Mouse (Mus musculus) heart, embryonic 10.5 days (tissue): ENCODE measurements around the gene Sf3b3. TPM values are rescaled to one million over a fixed set of nuclear protein-coding genes. Genes with fewer than 3 reads are reported as not detected.

ENCODE experiments used
- DNase-seq: peaks from one replicate; pipeline ENCODE4 v3.0.0-alpha.2; 2017; ENCODE audit warnings: low spot score
- H3K27ac ChIP-seq: fragments of 300-500 bp; sonication (generic); 2 replicates; pipeline ENCODE4 v1.5.1; 2016; ENCODE audit warnings: mild to moderate bottlenecking
- H3K27me3 ChIP-seq: fragments of 300-500 bp; sonication (generic); 2 replicates; pipeline ENCODE4 v1.6.1; 2016; ENCODE audit warnings: mild to moderate bottlenecking; ENCODE audit not compliant: poor library complexity, insufficient read depth, severe bottlenecking
- H3K36me3 ChIP-seq: fragments of 300-500 bp; sonication (generic); 2 replicates; pipeline ENCODE4 v1.6.1; 2016; ENCODE audit warnings: mild to moderate bottlenecking, moderate library complexity
- H3K4me1 ChIP-seq: fragments of 300-500 bp; sonication (generic); 2 replicates; pipeline ENCODE4 v1.6.1; 2016; ENCODE audit warnings: mild to moderate bottlenecking
- H3K4me3 ChIP-seq: fragments of 300-500 bp; sonication (generic); 2 replicates; pipeline ENCODE4 v1.5.1; 2016; ENCODE audit warnings: mild to moderate bottlenecking, moderate library complexity
- H3K9me3 ChIP-seq: fragments of 300-500 bp; sonication (generic); 2 replicates; pipeline ENCODE4 v1.6.1; 2016; ENCODE audit warnings: mild to moderate bottlenecking, moderate library complexity
- WGBS: fragments of 180-500 bp; shearing (Covaris S2); methylation state at CpG from one replicate; pipeline ENCODE4 v1.1.7; 2016; 5-methylcytosine and 5-hydroxymethylcytosine counted together
- polyA plus RNA-seq: library from polyadenylated mRNA; unstranded; fragments of >200 nt; fragmentation: Nextera tagmentation; extraction: Ambion mirVana; gene quantifications from 2 replicates; pipeline ENCODE4 v1.2.1, GENCODE M21; 2016

Sf3b3 gene
- polyA plus RNA-seq, 1 experiment from 2014 or later = 148 TPM

DNA sequence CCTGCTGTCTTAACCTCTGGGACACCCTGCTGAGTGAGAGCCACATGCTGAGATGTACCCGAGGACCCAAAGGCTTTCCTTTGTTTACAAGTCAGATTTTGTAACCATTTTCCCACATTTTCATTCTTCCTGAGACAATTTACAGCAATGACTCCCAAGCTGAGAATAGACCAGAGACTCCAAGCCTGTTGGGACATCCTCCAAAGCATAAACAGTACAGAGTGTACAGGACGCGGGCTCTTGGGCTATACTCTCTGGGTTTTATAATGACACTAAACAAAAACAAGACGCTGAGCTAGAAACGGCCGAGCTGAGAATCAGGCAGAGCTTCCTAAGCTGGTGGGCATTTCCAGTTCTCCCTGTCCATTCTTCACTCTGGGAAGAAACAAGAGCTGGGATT, 71.9 kb downstream of the Sf3b3 start:
- Histone ChIP-seq H3K27me3 (no peaks in the 10 kb centered on the region), H3K9me3 (no peaks in the 10 kb centered on the region), H3K36me3 (no peaks in the 10 kb centered on the region), H3K4me1 (no peaks in the 10 kb centered on the region), H3K27ac (no peak overlapping the region), H3K4me3 (no peak overlapping the region)
- WGBS = 88% methylated on average over 6 of the region's 6 CpGs
- no peak for DNase-seq

DNA sequence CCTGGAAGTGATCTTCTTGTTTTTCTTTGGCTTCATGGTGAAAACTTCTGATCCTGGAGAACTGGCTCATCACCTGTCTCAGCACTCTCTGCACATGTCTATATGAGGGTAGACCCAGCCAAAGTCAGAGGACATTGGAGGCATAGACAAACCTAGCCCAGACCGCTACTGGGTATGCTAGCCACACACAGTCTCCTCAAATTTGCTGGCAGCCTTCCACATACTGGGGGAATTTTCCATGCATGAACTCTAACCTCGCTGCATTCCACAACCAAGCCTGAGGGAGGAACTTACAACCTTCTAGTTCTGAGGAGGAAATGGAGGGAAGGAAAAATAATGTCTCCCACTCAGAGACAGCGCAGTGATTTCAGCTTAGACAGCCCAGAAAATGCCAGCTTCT, 72.5 kb downstream of the Sf3b3 start:
- Histone ChIP-seq H3K4me3 (no peak overlapping the region), H3K9me3 (no peaks in the 10 kb centered on the region), H3K27ac (no peak overlapping the region), H3K36me3 (no peaks in the 10 kb centered on the region), H3K27me3 (no peaks in the 10 kb centered on the region), H3K4me1 (no peaks in the 10 kb centered on the region)
- whole genome bisulfite sequencing = 73% methylated on average over 3 of the region's 3 CpGs
- DNase-seq = no peak

DNA sequence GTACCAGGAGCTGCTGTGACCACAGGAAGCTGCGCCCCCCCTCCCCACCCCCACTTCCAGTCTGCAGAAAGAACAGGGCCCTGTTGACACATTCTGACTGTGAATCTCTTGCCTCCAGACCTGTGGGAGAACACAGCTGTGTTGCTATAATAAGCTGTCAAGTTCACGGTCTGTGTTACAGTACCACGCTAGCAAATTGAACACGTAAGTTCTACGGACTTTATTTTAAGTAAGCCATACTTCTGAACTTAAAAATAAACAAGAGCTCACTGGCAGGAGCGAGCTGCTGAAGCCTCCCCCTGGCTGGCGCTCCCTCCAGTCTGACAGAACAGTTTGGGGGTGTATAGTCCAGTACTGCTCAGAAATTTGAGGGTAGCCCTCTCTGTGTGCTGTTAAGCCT, 74.1 kb downstream of the Sf3b3 start:
- DNase-seq = no peak
- no peak overlapping the region for H3K4me3 ChIP-seq
- no peaks in the 10 kb centered on the region for H3K9me3 ChIP-seq
- 79% methylated on average over 7 of the region's 7 CpGs for WGBS
- no peak overlapping the region for H3K27ac ChIP-seq
- H3K27me3 ChIP-seq = no peaks in the 10 kb centered on the region
- H3K4me1 ChIP-seq = no peaks in the 10 kb centered on the region
- no peaks in the 10 kb centered on the region for H3K36me3 ChIP-seq

DNA sequence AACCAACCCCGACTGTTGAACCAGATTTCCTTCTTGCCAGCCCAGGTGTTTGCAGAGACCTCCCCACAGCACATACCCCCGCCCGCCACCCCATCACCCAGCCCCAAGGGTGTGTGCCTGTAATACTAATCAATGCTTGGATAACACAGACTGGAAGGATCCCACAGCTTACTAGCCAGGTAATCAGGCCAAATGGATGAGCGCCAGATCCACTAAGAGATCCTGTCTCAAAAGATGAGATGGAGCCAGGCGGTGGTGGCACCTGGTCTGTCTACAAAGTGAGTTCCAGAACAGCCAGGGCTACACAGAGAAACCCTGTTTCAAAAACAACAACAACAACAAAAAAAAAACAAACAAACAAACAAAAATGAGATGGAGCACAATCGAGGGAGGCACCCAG, 79.3 kb downstream of the Sf3b3 start:
- Histone ChIP-seq H3K27me3 (no peaks in the 10 kb centered on the region), H3K36me3 (no peaks in the 10 kb centered on the region), H3K27ac (no peak overlapping the region), H3K9me3 (no peaks in the 10 kb centered on the region), H3K4me3 (no peak overlapping the region), H3K4me1 (no peaks in the 10 kb centered on the region)
- WGBS = 84% methylated on average over 6 of the region's 6 CpGs
- DNase-seq = no peak

DNA sequence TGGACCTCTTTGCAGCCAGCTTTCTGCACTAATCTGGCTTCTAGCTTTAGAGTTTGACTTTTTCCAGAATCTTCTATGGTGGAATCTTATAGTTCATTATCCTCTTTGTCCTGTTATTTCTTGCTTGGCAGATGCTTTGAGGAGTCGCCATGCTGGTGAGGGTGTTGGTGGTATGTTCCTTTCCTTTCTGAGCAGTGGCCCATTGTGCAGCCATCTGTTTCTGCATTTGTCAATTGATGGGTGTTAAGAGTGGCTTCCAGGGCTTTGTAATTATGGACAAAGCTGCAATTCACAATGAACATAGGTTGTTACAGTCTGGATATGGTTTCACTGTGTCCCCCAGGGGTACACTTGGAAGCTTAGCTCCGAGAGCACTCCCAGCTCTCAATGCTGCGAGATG, 81.9 kb downstream of the Sf3b3 start:
- peaks cover 10% of the 10 kb centered on the region; the same call in 1 of the 2 replicates for H3K4me1 ChIP-seq
- no peaks in the 10 kb centered on the region for H3K27me3 ChIP-seq
- H3K9me3 ChIP-seq = no peaks in the 10 kb centered on the region
- WGBS = 78% methylated on average over 3 of the region's 3 CpGs
- H3K36me3 ChIP-seq = no peaks in the 10 kb centered on the region
- H3K4me3 ChIP-seq = no peak overlapping the region
- no peak overlapping the region for H3K27ac ChIP-seq
- DNase-seq = no peak

DNA sequence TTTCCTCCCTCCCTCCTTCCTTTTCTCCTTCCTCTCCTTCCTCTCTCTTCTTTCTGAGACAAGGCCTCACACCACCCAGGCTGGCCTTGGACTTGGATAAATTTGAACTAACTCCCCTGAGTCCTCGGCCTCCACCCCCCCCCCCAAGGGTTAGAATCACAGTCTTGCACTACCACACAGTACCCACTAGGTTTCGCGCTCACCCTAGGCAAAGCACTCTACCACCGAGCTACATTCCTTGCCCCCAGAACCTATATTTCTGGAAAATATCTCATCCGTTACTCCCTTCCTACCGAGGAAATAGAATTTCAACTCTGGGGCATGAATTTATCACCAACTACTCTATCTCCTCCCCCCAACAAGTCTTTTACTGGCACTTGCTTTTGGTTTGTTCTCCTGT, 84.6 kb downstream of the Sf3b3 start:
- DNase-seq = no peak
- Histone ChIP-seq H3K27ac (no peak overlapping the region), H3K4me1 (peaks cover 10% of the 10 kb centered on the region; the same call in 1 of the 2 replicates), H3K4me3 (no peak overlapping the region), H3K9me3 (no peaks in the 10 kb centered on the region), H3K36me3 (no peaks in the 10 kb centered on the region), H3K27me3 (no peaks in the 10 kb centered on the region)
- WGBS = 60% methylated on average over 6 of the region's 6 CpGs

DNA sequence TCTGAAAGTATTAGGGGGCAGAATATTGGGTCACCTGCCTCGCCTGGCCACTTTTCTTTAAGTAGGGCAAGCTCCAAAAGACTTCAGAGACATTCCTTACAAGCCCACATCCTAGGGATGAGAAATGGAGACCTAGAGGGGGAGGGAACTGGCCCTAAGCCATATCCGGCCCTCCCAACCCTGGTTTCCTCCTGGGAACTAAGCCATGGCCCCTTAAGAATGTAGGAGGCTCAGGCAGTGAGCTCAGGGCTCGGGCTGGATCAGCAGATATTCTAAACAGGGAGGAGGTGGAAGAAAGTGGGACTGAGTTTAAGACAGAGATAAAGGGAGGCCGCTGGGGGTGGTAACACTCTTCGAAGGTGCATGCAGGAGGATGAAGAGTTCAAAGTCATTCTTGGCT, 85.4 kb downstream of the Sf3b3 start:
- H3K36me3 ChIP-seq = no peaks in the 10 kb centered on the region
- H3K27me3 ChIP-seq = no peaks in the 10 kb centered on the region
- H3K4me3 ChIP-seq = no peak overlapping the region
- WGBS = 46% methylated on average over 5 of the region's 5 CpGs
- DNase-seq = no peak
- no peak overlapping the region for H3K27ac ChIP-seq
- peaks cover 10% of the 10 kb centered on the region; the same call in 1 of the 2 replicates for H3K4me1 ChIP-seq
- no peaks in the 10 kb centered on the region for H3K9me3 ChIP-seq

DNA sequence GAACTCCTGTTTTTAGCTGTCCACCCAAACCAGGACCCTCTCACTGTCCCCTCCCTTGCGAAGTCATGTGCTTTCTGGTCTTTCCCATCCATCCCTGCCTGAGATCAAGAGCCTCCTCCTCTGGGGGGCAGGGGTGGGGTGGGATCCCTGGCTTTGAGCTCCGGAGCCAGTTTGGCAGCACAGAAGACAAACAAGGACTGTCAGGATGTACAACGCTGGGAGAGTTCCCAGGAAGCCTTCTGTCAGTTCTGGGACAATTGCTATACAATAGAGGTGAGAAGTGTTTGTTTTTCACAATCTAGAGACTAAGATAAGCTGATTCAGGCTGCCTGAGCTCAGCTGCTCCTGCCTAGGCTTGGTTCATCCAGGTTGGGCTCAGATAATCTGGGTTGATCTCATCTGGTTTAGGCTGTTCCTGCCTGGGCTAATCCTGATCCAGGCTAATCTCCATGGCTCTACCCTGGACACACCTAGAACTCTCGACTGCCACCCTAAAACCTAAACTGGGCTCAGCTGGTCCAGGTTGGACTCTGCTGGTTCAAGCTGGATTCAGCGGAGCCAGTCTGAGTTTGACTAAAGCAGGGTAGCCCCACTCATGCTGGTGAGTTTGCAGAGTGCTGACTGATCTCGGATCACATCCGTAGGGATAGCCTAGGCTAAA, 86.2 kb downstream of the Sf3b3 start:
- no peak for DNase-seq
- Histone ChIP-seq H3K4me1 (peaks cover 12% of the 10 kb centered on the region), H3K36me3 (no peaks in the 10 kb centered on the region), H3K4me3 (no peak overlapping the region), H3K9me3 (no peaks in the 10 kb centered on the region), H3K27me3 (no peaks in the 10 kb centered on the region), H3K27ac (no peak overlapping the region)
- WGBS = 60% methylated on average over 7 of the region's 7 CpGs

Other genes starting within 250 kb of the Sf3b3 start
- 25.3 and 31.8 TPM in 2 replicates for gene Vac14, start 228.2 kb downstream of the Sf3b3 start, polyA plus RNA-seq
- 5.3 and 6.4 TPM in 2 replicates for gene Mtss1l, start 125.3 kb downstream of the Sf3b3 start, polyA plus RNA-seq
- gene Il34, start 40.9 kb downstream of the Sf3b3 start, polyA plus RNA-seq = 0.33 TPM in 1 of 2 replicates, not detected in the other
- 70.0 and 74.6 TPM in 2 replicates for gene Cog4, start 187 bp downstream of the Sf3b3 start, polyA plus RNA-seq
- gene Fuk, start 55.7 kb upstream of the Sf3b3 start, polyA plus RNA-seq = 10.4 and 11.2 TPM in 2 replicates
- 23.2 and 30.2 TPM in 2 replicates for gene St3gal2, start 73.1 kb upstream of the Sf3b3 start, polyA plus RNA-seq
- gene Ddx19a, start 151.0 kb upstream of the Sf3b3 start, polyA plus RNA-seq = 18.8 and 23.5 TPM in 2 replicates
- gene Ddx19b, start 185.0 kb upstream of the Sf3b3 start, polyA plus RNA-seq = 6.9 and 7.7 TPM in 2 replicates
- 62.9 and 72.4 TPM in 2 replicates for gene Aars, start 186.4 kb upstream of the Sf3b3 start, polyA plus RNA-seq
- 8.6 and 27.2 TPM in 2 replicates for gene Exosc6, start 209.6 kb upstream of the Sf3b3 start, polyA plus RNA-seq
- not detected in 2 replicates for gene Clec18a, start 245.6 kb upstream of the Sf3b3 start, polyA plus RNA-seq
- 8.1 and 15.5 TPM in 2 replicates for gene Pdpr, start 247.8 kb upstream of the Sf3b3 start, polyA plus RNA-seq